Mouse (Mus musculus) brain, embryonic 14.5 days (tissue): ENCODE results near the gene Tank. TPM values are rescaled to one million over a fixed set of nuclear protein-coding genes. Genes with fewer than 3 reads are reported as not detected.
A peak's percentile ranks its signal among the peaks of the same experiment; 100 is the strongest.

Experiments
- DNase-seq: peaks from one replicate; pipeline ENCODE4 v3.0.0-alpha.2; 2011; ENCODE audit warnings: low read depth
- CTCF ChIP-seq: fragments of 200-500 bp; IDR thresholded peaks from 2 replicates; pipeline ENCODE4 v1.5.1; 2012; ENCODE audit warnings: inconsistent platforms, mild to moderate bottlenecking, moderate library complexity, borderline replicate concordance; ENCODE audit not compliant: insufficient read depth, insufficient read length; ENCODE audit errors: extremely low read depth
- POLR2A ChIP-seq: fragments of 200-500 bp; IDR thresholded peaks from 2 replicates; pipeline ENCODE4 v1.6.1; 2012; ENCODE audit warnings: mild to moderate bottlenecking, inconsistent platforms, borderline replicate concordance; ENCODE audit not compliant: poor library complexity, insufficient read depth, insufficient read length, severe bottlenecking; ENCODE audit errors: extremely low read depth
- polyA plus RNA-seq: library from polyadenylated mRNA; depleted of rRNA; stranded (reverse); fragments of >200 nt; gene quantifications from 2 replicates; pipeline ENCODE4 v1.2.3, GENCODE M21; 2012

The Tank gene
- polyA plus RNA-seq, 1 experiment = 20.5 TPM

DNA sequence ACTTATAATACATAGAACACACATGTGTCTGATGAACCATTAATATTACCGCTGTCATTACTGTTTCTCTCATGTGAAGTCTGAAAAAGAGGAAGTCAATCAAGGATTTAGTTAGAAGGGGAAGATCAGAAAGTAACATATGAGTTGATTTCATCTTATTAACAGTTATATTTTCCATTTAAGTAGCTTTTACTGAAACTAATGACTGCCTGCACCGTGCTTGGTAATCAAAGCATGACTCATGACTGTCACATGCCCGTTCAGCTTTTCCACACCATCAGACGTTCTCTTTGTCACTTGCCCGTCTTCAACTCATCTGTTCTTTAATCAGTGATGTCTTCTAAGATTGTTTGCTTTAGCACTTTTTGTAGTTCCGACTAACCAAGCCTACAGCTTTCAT is 15.2 kb upstream of the Tank start:
- DNase-seq = no peak
- TF ChIP-seq CTCF (no peak), POLR2A (no peak)

DNA sequence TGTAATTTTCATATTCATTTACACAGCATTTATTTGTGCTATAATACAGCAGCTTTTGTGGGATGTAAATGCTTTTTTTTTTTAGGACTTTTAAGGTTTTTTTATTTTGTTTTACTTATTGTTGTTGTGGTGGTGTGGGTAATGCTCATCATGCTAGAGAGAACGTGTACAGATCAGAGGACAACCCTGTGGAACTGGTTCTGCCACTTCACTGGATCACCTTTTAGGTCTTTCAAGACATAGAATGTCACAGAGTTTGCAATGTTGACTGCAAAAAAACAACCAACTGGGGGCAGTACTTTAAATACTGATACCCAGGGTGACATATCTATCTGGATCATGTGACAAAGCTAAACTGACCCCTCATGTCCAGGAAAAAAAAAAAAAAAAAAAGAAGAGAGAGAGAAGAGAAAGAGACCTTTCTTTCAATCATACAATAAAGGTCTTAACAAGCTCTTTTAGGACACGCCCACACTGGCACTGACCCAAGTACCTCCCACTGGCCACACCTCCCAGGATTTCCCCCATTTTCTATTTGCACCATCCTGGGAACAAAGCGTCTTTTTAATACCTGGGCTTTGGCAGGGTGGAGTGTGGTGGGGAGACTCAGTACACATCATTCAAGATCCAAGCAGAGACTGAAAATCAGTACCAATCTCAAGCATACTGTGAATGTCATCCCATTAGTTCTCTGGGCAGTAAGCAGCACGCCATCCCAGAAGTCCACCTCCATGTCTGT is 11.2 kb upstream of the Tank start:
- TF ChIP-seq POLR2A = no peak
- no peak for TF ChIP-seq CTCF
- DNase-seq = peak; percentile 22

DNA sequence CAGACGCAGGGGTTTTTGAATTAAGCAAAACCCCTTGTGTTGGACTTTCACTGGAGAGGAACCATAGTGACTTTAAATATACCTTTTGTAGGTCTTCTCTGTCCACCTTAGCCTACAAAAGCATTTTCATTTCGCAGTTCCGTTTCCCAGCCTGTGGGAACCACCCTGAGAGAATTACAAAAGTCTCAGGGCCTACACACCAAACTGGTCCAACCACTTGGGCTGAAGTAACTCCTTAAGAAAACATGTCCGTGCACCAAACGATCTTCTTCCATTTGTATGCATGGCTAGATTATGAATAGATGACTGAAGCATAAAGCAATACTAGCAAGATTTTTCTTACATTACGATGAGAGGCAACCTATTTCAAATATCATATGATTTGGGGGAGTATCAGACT is 9.2 kb upstream of the Tank start:
- TF ChIP-seq POLR2A = no peak
- no peak for DNase-seq

DNA sequence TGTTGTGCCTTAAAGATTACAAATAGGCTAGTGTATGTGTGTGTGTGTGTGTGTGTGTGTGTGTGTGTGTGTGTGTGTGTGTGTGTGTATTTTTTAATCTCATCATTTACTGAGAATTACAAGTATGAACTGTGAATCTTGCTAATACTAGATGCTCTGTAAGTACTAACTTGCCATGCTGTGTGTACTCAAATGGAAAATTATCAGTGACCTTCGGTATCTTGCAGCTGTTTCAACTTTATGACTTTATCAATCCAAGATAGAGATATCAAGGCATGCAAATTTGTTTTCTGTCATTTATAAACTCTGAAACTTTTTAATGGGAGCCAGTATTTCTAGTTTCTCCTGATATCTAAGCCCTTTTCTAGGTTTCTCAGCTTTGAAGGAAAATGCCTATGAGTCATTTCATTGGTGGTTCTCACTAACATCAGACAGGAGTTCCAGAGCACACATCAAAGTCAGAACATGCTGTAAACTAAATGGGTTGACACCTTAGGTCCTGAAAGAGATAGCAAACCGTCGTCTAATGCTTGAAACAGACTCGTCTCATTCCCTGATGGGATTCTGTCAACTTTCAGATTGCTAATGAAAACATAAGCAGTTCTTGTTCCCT is 6.9 kb upstream of the Tank start:
- TF ChIP-seq POLR2A = no peak
- TF ChIP-seq CTCF = no peak
- no peak for DNase-seq

DNA sequence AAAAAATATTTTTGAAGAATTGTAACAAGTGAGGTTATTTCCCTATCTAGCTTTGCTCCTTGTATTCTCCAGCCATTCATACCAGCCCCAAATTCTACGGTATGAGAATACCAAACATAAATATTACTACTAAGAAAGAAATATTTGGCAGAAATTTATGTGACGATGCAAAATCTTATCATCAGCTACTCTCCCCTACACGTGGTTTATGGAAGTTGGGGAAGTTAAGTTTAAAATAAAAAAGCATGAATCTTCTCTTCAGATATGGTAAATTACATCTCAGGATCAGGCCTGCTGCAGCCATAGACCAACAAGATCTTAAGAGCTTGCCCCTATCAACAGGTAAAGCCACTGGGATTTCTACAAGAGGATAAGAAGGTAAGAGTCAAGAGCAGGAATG is 1.9 kb upstream of the Tank start:
- TF ChIP-seq POLR2A (no peak), CTCF (no peak)
- no peak for DNase-seq

DNA sequence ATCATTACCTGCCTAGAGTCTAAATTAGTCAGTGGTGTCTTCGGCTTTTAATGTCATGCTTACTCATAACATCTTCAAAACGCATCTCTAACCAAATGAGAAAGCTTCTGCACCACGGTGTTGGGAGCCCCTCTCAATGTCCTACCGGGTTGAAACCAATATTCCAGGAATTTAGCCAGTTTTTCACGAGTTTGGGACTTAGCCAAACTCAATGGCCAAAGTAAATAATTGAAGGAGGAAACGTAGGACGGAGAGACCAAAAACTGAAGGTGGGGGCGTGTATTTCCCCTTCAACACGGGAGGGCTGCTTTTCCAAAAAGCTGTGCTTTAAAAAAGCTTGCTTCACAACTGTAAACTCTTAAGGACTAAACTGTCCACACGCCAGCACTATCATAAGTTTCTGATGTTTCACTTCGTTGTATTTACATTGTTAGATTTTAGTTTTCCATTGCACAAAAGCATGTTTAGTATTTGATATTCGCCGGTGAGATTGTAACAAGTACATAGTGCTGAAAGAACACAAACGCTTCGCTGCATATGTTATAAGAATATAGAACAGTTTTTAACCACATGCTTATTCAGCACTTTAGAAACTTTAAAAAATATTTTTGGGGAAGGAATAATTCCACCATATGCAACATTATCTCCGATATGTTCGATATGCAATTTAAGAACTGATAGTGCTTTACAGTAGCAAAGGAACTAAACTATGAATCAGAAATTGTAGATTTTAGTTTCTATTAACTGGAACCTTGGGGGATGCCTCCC is 1.3 kb upstream of the Tank start:
- no peak for DNase-seq
- TF ChIP-seq POLR2A = no peak
- no peak for TF ChIP-seq CTCF

DNA sequence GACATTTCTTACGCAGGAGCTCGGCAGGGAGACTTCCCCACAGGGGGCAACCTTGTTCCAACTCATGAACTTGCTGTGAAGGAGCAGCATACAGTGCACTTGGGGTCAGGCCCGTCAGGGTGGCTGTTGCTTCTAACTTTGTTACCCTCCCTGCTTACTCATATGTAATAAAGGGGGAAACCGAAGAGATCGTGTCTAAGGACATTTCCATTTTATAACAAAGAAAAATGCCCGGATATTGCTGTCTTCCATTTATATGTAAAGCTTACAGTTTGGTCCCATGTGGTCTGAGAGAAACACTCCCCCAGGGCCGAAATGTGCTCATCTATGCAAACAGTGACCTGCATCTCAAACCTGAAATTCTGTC is 706 bp upstream of the Tank start:
- no peak for TF ChIP-seq CTCF
- no peak for TF ChIP-seq POLR2A
- no peak for DNase-seq

DNA sequence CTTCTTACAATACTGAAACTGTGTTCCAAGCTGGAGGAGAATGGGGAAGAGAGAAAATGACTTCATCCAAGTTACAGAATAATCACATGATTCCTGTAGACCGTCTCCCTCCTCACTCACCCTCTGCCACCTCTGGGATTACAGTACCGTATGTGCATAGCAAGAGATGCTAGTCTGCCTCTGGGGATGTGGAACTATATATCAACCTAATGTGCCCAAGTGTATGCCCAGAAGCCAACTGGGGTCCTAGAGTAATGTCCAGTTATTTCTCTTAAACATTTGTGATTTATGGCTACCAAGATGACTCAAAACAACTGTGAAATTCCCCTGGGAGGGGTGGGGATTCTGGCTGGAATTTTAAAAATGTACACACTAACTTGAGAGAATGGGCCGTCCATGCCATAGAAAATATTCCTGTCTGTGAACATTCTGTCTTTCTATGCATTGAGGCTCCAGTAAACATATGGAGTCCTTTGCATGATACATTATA is 1.2 kb downstream of the Tank start:
- TF ChIP-seq CTCF = no peak
- no peak for TF ChIP-seq POLR2A

DNA sequence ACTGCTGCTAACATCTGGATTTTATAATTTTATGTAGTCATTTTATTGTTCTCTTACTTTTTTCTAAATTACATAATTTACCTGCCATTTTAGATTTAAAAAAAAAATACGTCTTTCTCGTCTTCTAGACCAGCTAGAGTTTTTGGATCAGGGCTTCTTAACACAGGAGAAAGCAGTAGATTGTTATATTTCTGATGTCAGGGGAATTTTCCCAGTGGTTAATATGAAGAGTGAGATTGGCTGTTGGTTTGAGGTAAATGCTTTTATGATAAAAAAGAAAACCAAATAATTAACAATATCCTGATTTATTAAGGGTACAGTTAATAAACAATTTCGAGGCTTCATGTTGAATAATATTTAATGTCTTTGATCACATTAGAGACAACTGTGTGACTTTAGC is 1.7 kb downstream of the Tank start:
- no peak for DNase-seq
- TF ChIP-seq CTCF (no peak), POLR2A (no peak)

More for the DNA sequence above, 1.2 kb downstream of the Tank start:
- no peak for DNase-seq

DNA sequence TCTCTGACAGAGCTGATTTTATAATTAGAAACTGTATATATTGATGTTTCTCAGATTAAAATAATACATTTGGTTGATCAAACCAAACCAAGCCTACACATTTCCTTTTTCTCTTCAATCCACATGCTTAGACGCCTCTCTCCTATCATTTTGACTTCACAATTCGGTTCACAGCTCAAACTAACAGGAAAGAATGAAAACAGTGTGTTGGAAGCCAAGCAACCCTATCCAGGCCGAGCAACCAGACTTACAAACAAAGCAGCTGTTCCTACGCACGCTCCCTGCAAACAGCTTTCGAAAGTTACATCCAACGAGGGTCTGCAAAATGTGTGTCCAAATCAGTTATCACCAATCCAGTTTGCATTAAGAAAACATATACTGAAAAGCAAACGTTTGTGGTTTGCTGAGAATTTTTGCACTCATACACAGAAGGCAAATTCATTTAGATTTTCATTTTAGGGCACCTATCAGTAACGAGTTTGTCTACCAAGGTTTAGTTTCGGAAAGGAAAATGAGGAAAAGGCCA is 2.2 kb downstream of the Tank start:
- TF ChIP-seq POLR2A (no peak), CTCF (no peak)
- DNase-seq = no peak

DNA sequence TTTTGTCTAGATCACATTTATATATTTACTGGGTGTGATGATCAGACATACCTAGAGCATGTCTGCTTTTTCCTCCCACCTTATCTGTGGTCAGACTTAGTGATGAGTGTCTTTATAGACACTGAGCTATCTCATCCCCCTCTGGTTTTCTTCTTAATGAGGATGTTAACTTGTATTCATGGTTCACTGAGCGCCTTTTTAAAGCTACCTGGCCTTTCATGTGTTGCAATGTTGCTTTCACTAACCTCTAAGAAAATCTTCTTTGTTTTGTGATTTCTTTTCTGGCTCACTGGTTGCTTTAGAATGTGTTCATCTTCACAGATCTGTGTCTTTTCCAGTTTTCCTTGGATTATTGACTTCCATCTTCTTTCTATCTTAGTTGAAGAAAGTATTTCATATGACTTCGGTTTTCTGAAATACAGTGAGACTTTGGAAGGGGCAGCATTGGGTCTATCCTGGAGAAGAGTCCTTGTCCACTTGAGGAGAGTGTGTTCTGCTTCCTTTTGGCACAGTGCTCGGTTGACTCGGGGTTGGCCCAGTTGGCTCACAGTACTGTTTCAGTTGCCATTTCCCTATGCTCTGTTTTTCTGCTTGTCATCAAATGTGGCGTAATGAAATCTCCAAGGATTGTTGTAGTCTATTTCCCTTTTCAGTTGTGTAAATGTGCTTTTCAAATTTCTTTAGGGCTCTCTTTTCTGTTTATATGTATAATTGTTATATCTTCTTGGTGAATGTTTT is 4.4 kb downstream of the Tank start:
- no peak for DNase-seq
- no peak for TF ChIP-seq CTCF
- no peak for TF ChIP-seq POLR2A

DNA sequence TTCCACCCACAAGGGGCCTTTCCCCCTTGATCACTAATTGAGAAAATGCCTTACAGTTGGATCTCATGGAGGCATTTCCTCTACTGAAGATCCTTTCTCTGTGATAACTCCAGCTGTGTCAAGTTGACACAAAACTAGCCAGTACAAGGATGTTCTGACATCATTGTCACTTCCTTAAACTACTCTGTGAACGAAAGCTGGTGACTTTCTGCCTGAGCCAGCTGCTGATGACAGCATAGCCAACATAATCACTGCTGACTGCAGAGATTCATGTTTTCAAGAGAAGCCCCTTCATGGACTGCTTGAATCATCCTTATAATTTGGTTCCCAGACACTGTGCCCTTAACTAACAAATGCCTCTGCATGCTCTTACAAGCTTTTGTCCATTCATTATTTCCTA is 7.1 kb downstream of the Tank start:
- DNase-seq = no peak
- TF ChIP-seq POLR2A (no peak), CTCF (no peak)

DNA sequence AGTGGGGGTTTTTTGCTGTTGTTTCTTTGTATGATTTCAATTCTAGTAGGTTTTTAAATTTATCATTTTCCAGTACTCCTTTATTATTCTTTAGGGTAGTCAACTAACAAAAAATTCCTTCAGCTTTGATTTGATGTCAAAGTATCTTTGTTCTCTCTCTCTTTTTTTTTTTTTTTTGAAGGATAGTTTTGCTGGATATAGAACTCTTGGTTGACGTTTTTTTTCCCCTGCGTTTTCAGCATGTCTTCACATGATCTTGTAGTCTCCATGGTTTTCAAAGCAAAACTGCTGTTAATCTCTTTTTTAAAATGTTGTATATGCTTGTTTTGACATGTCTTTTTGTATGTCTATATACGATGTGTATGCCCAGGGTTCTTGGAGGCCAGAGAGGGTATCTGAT is 7.8 kb downstream of the Tank start:
- no peak for DNase-seq
- TF ChIP-seq POLR2A = no peak
